Mouse (Mus musculus): ENCODE results near the gene Tmem8. TPM values are rescaled to one million over a fixed set of nuclear protein-coding genes. Genes with fewer than 3 reads are reported as not detected.

Gene Tmem8
- total RNA-seq, 4 experiments from 2014 or later: 6.0 to 7.0 (median 6.2) TPM

GRCm38 (mm10) chr17:26142796-26143195 lies 29.7 kb downstream of the Tmem8 start:
- no peak for DNase-seq (ENCODE audit: low spot score)

GRCm38 (mm10) chr17:26143386-26143785 lies 30.3 kb downstream of the Tmem8 start:
- no peak for DNase-seq (ENCODE audit: low spot score)

GRCm38 (mm10) chr17:26149056-26149455 lies 36.0 kb downstream of the Tmem8 start:
- no peak for DNase-seq (ENCODE audit: low spot score)

- DNase-seq (ENCODE audit: low spot score): no peak
These were observed 39.0 kb downstream of the Tmem8 start for GRCm38 (mm10) chr17:26151886-26152630.

- DNase-seq (ENCODE audit: low spot score): no peak
These were observed 49.6 kb downstream of the Tmem8 start for GRCm38 (mm10) chr17:26162736-26163135.

- peak; percentile 33 for DNase-seq (ENCODE audit: low spot score)
These were observed 54.9 kb downstream of the Tmem8 start for GRCm38 (mm10) chr17:26168039-26168438.

Other genes starting within 250 kb of the Tmem8 start
- gene Mcrip2, start 244.5 kb upstream of the Tmem8 start, total RNA-seq (2022): 100 to 1,000 TPM; 211 to 282 (median 267) TPM
- gene Mettl26, start 238.2 kb upstream of the Tmem8 start, total RNA-seq (2022): 10 to 100 TPM; 13.6 to 16.8 (median 14.5) TPM
- gene Wfikkn1, start 232.4 kb upstream of the Tmem8 start, total RNA-seq (2022): under 1 TPM; 0.44 to 0.57 (median 0.51) TPM
- gene Rab40c, start 193.6 kb upstream of the Tmem8 start, total RNA-seq (2022): 10 to 100 TPM; 17.3 to 20.1 (median 17.7) TPM
- 10 to 100 TPM; 37.3 to 48.3 (median 47.8) TPM for gene Pigq, start 168.4 kb upstream of the Tmem8 start, total RNA-seq (2022)
- gene Nhlrc4, start 168.3 kb upstream of the Tmem8 start, total RNA-seq (2022): under 1 TPM in 1 of 4 experiments, not detected in 3; 0.41 TPM
- under 1 TPM; 0.24 to 0.85 (median 0.36) TPM for gene A930017K11Rik, start 160.7 kb upstream of the Tmem8 start, total RNA-seq (2022)
- gene Capn15, start 127.5 kb upstream of the Tmem8 start, total RNA-seq (2022): 1 to 10 TPM; 5.4 to 8.1 (median 6.8) TPM
- 10 to 100 TPM; 30.0 to 33.6 (median 32.2) TPM for gene Rab11fip3, start 43.7 kb upstream of the Tmem8 start, total RNA-seq (2022)
- gene Decr2, start 23.0 kb upstream of the Tmem8 start, total RNA-seq (2022): 10 to 100 TPM; 10.2 to 11.2 (median 11.0) TPM
- 1 to 10 TPM; 5.0 to 7.6 (median 5.9) TPM for gene Nme4, start 17.7 kb upstream of the Tmem8 start, total RNA-seq (2022)
- 100 to 1,000 TPM; 160 to 201 (median 177) TPM for gene Mrpl28, start 10.2 kb downstream of the Tmem8 start, total RNA-seq (2022)
- gene Axin1, start 25.4 kb downstream of the Tmem8 start, total RNA-seq (2022): 10 to 100 TPM; 16.1 to 21.6 (median 17.3) TPM
- gene Pdia2, start 85.8 kb downstream of the Tmem8 start, total RNA-seq (2022): not detected
- gene Rgs11, start 89.7 kb downstream of the Tmem8 start, total RNA-seq (2022): 1 to 10 TPM in 2 of 4 experiments, under 1 TPM in 1, not detected in 1; 0.16 to 1.4 (median 1.0) TPM
- under 1 TPM; 0.26 to 0.94 (median 0.76) TPM for gene Arhgdig, start 94.5 kb downstream of the Tmem8 start, total RNA-seq (2022)
- gene Fam234a, start 130.9 kb downstream of the Tmem8 start, total RNA-seq (2022): 100 to 1,000 TPM; 118 to 143 (median 133) TPM
- gene Luc7l, start 139.6 kb downstream of the Tmem8 start, total RNA-seq (2022): 10 to 100 TPM in 3 of 4 experiments, 1 to 10 TPM in 1; 10.0 to 16.5 (median 13.8) TPM